Mouse (Mus musculus) heart, postnatal 36 days (tissue): Measurements from ENCODE around the gene Csmd2. TPM values are rescaled to one million over a fixed set of nuclear protein-coding genes. Genes with fewer than 3 reads are reported as not detected.

Source experiments
- DNase-seq, 2 experiments: peaks; one replicate each; pipeline ENCODE4 v3.0.0; 2021 to 2022
- intact Hi-C: fragments of 180-260 bp; cut with DNase I; formaldehyde crosslinking; loops from one replicate; pipeline ENCODE4 v1.15.1; 2025
- total RNA-seq, 2 experiments: library from RNA; stranded (reverse); gene quantifications; 2 replicates each; pipeline ENCODE4 v1.2.3; 2021

Gene Csmd2
- total RNA-seq, 2 experiments from 2014 or later, result 0.08 TPM; not detected in 1

DNA sequence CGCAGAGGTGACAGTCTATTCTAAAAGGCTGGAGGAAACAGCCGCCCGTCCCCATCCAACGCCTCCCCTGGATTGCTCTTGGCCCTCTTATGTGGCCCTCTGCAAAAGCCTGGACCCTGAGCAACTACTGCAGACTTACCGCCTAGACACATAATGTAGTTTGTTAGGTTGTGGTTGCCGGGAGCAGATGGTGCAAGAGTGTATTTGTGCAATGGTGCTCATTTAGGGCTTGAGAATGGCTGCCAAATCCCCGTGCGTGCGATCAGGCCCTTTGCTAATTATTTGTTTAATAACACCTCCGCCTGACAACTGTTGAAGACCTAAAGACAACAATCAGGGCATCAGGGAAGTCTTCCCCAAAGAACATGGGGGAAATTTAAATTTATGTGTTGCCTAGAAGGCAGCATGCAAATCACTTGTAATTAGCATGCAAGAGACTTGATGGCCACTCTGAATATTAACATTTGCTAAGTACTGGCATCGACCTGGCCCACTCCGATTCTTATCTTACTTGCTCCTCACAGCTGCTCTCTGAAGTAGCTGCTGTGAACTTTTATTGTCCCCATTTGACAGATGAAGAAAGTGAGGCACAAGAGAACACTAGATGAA is 147.5 kb downstream of the Csmd2 start:
- intact Hi-C loops, result no loop called here
- no peak for DNase-seq

DNA sequence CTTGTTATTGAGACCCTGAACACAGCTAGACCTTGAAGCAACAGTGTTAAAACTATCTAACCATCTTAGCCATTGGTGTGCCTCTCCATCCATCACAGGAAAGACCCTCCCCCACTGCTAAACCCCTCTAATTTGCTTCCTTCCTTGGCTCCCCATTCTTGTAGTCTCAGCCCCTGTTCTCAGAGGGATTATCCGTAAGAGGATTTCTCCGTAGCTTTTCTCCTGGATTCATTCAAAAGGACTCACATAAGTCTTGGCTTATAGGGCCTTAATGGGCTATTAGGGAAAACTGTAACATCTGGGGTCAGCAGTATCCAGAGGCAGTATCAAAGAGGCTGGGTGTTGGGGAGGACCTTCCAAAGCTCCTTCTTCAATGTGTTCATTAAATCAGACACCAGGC is 152.3 kb downstream of the Csmd2 start:
- intact Hi-C loops, result no loop called here
- DNase-seq, result no peak

DNA sequence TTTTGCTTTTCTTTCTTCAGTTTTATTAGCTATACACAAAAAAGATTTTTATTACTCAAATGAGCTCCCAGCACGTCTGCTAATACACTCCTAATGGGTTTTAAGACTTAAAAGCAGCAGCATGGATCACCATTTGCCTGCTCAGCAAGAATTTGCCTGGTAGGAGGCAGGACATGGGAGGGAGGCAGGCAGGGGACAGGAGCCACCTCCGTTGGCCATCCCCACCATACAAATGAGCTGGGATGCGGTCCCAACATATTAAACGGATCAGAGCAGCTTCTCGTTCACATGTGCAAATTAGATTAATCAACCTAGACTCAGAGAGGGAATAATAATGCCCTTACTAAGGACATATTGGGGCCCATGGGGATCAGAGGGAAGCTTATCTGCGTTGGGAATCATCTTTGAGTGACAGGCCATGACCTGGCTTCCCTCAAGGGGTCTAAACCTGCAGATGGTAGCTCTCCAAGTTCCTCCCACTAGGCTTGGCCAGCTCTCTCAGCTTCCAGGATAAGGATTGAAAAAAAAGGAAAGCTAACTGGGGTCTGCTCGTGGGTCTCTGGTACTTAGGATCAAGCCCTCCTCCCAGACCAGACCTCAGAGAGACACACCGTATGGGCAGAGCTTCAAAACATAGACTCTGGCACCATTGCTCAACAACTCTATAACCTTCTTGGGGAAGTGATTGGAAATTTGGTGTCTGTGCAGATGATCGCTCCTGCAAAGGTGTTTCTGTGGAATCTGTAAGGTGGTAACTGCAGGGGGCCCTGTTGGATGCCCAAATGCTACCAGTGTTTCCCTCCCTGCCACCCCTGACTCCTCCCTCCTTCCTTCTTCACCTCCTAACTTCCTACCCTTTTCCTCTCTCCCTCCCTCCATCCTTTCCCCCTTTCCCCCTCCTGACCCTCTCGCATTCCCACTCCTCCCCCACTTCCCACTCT is 153.8 kb downstream of the Csmd2 start:
- no peak for DNase-seq
- intact Hi-C loops, result no loop called here

DNA sequence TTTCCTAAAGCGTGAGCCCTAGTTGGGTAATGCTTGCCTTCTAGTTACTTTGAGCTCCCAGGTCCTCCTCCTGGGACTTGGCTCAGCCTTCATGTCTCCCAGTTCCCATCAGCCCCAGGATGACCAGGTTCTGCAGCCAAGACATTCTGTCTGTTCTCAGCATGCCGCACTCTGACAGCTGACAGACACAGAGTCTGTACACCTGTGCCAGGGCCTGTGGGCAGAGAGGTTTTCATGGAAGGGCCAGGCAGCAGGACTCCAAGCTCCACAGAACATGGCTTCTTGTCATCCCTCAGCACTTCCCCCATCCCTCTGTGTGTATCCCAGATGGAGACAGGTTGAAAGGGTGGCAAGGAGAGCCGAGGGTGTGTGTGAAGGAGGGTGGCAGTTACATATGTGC is 154.6 kb downstream of the Csmd2 start:
- no peak for DNase-seq
- intact Hi-C loops, result no loop called here

DNA sequence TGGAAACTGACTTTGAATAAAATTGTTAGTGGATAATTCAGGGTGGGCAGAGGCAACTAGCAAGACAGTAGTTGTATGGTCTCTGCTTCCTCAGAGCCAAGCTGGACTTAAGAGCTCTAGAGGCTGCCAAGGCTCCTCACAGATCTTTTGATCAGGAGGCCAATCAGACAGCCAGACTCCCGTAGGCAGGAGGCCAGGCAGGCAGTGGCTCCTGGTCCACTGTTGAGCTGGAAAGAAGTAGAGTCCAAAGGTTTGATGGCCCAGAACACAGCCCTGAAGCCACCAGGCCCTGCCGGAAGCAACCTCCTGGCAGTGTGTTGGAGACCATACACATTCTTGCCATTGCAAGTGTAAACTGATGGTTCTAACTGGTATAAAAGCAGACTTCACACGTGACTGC is 155.5 kb downstream of the Csmd2 start:
- DNase-seq, result no peak
- intact Hi-C loops, result no loop called here

DNA sequence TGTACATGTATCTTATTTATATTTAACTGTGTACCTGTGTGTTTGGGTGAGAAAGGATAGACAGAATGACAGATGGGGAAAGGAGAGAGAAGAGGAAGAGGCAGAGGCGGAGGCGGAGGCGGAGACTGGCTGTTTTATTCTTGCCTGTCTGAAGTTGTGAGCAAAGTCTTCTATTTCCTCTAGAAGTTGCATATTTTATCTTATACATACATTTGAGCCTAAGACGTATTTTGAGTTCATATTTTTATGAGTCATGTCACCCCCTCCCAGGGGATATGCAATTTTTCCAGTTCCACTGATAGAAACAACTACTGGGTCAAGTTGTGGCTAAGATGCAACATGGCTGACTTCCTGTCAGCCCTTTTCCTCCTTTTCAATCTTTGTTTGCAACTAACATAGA is 161.9 kb downstream of the Csmd2 start:
- intact Hi-C loops, result no loop called here

DNA sequence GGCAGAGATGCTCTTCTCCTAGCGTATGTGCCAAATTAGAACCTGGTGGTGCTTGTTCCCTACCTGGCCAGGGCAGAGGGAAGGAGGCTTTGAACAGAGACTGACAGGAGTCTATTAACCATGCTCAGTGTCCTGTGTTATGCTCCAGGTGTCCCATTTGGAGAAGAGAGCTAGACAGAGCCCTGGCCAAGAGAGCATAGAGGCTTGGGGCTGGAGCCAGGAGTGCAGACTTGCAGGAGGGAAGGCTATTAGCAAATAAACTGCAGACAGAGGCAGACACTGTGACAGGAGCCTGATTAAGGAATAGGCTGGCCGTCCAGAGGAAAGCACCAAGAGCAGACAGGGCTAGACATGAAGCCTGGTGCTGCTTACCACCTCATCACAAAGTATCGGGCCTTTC is 164.4 kb downstream of the Csmd2 start:
- no peak for DNase-seq
- intact Hi-C loops, result no loop called here

More for the DNA sequence above, 161.9 kb downstream of the Csmd2 start:
- DNase-seq, result no peak

DNA sequence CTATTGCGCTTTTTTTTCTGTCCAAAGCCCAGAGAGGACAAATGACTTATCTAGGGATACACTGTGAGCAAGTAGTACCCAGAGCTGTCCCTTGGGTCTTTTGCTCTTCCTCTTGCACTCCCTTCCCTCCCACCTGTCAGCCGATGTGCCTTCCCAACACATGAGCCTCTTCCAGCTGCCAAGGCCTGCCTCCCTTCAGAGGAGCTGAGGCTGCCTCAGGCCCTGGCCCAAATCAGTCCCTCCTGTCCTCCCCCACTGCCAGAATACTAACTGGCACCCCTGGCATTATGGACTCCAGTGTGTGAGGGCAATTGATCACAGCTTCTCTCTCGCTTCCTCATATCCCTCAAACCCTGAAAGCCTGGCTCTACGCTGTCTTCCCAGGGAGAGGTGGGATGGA is 165.5 kb downstream of the Csmd2 start:
- DNase-seq, result no peak
- intact Hi-C loops, result no loop called here

DNA sequence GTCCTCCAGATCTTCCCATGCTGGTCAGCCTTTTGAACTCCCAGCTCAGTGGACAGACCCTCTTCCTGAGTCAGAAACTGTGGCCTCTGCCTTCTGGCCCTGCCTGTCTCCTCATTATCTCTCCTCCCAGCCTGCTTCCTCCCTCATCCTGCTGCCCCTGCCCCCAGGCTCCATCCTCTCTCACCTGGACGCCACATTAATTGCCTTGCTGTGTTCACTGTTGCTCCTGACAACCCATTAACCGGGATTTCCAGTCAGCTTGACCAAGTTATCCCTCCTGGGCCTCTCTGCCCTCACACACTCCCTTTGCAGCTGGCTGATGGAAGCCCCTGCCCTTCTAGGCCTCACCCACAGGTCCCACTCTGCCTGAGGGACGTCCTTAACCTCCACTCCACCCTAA is 167.6 kb downstream of the Csmd2 start:
- intact Hi-C loops, result no loop called here
- no peak for DNase-seq

DNA sequence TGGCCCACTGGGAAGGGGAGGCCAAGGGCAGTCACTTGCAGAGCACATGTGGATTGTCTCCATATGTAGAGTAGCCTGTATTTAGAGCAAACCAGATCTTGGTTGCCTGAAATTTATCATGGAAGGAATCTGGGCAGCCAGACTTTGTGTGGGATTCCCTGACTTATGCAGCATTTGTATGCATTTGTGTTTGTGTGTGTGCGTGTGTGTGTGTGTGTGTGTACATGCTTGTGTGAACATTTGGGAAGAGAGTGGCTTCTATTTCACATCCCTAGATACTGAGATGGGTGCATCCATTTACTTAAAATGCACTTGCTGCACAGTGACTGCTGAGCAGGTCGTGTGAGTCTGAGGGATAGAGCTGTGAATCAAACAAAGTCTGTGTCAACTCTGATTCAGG is 173.0 kb downstream of the Csmd2 start:
- DNase-seq, result no peak
- intact Hi-C loops, result no loop called here

DNA sequence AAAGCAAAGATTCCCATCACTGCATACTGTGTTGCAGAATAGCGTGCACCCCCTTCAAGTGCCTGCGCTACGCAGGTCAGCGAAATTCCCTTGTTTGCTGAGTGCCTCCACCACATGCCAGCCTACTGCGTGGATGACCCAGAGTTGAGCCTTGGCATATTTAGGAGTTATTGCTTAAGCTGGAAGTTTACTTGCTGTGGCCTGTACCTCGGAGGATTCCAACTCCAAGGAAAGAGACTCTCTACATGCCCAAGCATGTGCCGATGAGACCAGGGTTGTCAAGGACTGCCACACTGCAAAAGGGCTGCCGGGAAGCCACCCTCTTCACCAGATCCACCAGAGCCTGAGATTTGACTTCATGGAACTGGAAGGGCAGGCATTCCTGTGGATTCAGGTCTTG is 182.5 kb downstream of the Csmd2 start:
- intact Hi-C loops, result no loop called here
- DNase-seq, result no peak

DNA sequence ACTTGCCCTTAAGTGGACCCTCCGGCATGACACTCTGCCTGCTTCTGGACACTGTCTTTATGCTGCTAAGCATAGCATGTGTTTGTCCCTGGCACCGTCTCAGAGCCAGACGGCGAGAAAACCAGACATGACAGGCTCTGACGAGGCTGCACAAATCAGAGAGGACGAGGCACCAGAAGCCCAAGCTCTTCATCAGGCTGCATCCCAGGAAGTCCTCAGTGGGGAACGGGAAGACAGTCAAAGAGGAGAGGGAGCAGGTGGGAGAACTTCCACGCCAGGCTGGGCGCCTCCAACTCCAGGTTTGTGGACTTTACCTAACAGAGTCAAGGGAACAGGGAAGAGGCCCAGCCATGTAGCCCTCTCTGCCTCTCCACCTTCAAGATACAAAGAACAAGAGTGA is 183.6 kb downstream of the Csmd2 start:
- DNase-seq, result no peak
- intact Hi-C loops, result no loop called here

DNA sequence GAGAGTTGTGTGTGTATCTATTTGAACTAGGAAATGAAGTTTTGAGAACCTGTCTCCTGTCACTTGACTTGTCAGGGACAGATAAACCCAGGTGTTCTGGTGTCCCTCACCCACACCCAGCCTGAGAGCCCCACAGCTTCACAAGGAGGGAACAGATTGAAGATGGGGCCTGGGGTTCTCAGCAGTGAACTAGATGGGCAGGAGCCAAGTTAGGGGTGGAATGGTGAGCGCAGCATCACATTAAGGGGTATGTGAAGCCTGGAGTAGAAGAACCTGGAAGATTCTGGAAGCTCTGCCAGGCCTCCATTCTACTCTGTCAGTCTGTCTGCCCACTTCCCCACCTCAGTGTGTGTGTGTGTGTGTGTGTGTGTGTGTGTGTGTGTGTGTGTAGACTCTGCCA is 184.0 kb downstream of the Csmd2 start:
- intact Hi-C loops, result no loop called here
- no peak for DNase-seq

DNA sequence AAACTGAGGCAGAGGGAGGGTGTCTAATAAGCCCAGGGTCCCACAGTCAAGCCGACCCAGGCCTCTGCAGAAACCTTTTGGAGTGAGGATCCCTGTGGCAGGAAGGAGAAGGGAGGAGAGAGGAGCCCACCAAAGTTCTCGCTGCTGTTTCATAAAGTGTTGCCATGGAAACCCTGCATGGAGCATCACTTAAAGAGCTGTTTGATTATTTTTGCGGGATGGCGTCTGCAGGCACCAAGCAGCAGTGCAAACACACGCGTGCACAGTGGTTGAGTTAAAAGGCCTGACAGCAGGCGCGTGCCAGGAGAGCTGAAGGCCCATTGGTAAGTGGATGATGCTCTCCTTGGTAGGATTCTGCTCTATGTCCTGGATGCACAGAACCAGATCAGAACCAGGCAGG is 191.3 kb downstream of the Csmd2 start:
- DNase-seq, result no peak
- intact Hi-C loops, result no loop called here

DNA sequence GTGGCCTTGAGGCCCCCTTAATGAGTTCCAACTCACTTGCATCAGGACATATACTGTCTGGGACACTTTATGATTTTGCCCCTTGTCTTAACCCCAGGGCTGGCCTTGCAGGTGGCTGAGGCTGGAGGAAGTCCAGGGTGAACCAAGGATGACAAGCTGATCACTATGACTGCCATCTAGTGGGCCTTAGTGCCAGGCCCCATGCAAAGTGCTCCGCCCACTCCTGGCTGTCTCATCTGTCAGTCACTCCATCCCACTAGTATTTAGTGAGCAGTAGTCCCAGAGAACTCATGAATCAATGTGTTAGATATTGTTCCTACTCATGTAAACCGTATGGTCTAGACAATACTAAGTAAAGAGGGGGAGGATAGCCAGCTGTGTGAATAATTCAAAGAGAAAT is 191.9 kb downstream of the Csmd2 start:
- intact Hi-C loops, result no loop called here
- no peak for DNase-seq

DNA sequence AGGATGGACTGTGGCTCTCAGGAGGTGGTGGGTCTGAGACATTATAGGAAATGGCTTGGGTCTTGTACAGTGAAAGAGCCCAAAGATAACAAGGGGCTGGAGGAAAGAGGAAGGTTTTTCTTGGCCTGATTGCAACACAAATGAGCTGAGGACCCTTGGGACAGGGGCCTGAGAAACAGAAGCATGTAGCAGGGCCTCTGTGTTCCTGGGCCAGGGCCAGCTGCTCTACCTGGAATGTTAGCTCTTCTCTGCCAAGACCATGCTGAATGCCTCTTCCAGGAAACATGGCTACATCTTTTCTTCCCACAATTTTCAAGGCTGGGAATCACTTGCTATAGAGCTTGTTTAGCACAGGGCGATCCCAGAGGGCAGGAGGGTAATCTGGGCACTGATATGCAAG is 197.1 kb downstream of the Csmd2 start:
- DNase-seq, result no peak
- intact Hi-C loops, result no loop called here

DNA sequence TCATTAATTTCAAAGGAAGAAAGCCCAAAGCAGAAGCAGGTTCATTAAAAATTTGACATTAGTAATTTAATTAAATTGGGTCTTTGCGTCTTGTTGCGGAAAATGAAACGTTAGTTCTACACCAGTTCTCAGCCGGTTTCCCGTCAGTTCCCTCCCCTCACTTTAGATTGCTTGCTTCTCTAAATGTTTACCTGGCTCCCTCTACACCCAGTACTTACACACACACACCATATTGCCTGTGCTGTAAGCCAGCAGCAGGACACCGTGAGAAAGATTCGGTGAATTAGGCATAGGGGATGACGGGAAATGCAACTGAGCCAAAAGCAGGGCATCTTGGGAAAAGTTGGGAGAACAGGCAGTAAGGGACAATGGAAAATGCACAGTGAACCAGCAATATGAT is 206.8 kb downstream of the Csmd2 start:
- intact Hi-C loops, result no loop called here
- no peak for DNase-seq

DNA sequence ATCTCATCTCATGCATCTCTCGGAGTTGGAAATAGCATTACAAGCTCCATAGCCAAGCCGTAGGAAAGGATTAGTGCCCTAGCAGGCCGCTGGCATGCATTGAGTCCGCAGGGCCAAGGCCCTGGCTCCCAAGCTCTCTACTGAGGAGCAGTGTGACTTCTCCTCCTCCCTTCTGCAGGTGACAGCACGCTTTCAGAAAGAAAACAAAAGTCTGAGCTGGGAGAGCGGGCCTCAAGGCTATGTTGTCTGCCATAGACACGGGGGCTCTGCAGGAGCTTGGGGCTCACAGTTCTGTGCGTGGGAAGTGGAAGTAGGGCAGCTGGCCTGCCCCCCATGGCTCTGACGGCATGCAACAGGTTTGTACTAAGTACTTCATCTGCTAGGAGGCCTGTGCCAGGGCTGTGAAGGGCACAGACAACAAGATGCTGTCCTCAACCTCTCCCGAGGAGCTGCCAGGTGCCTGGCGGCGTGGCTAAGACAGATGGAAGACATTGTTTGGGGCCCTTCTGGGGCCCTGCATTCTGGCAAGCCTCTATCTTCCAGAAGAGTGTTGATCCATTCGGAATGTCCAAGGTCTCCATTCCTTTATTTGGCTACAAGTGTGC is 230.4 kb downstream of the Csmd2 start:
- intact Hi-C loops, result no loop called here
- DNase-seq, result no peak

DNA sequence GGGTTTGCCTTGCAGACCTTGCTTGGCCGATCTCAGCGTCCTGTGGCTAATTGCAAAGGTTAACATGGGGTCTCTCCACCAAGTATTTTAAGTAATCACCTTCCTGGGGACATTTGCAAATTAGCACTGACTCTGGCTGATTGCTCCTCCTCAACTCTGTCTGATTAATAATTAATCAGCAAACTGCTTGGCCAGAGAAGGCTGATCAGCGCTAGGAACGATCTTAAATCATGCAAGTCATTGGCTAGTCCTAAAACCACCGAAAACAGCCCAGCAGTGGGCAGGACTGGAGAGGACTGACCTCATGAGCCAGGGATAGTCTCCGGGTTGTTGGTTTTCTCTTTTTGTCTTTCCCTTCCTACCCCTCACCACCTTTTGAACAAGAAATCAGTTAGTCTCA is 236.8 kb downstream of the Csmd2 start:
- no peak for DNase-seq
- intact Hi-C loops, result no loop called here

DNA sequence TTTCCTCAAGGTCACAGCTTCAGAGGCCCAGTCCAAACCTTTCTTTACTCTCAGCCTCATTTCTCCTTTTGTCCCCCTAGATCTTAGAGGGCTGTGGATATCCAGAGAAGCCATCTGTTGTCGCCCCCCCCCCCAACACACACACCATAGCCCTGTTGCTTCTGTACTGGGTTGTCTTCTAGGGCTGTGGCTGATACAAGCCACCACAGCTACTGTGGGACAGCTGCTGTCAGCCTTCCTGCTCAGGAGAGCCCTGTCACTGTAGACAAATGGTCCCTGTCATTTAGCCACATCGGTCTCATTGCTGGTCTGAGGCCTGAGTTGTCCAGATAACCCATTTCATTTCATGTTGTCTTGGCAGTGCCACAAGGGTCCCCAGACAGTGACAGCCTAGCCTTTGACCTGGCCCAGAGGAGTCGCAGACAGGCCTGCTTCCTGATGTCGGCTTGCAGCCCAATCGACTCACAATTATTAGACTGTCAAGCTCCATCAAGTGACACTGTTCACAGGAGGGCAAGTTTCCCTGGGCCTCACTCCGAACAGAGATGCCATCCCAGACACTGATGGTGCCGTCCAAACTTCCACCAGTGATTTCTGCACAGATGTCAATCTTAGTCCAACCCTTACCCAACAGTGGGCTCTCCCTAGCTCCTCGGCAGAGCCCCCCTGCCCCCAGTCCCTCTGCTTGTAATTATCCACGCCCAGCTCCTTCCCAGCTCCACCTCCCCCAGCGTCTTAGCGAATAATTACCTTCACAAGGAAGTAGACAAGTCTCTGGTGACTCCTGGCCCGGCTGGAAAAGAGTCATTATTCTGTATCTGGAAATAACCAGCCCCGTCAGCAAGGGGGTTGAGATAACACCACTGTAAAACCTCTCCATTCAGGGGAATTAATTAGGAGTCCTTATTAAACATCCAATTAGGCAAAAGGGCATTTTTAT is 240.0 kb downstream of the Csmd2 start:
- intact Hi-C loops, result no loop called here
- DNase-seq, result no peak

DNA sequence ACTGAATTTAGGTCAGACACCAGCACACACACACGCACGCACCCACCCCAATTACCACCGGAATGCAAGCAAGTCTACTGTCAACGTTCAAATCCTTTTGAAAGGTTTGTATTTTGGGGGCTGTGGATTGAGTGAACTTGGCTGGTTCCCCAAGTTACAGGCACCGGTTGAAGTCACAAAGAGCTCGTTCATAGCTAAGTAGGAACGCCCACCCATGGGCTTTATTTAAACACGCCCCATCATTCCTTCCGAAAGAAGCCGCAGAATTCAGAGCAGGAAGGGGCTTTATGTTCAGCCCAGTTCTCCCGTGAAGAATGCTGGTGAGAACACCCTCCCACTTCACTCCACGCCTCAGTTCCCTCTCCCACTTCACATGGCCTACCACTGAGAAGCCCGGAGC is 245.8 kb downstream of the Csmd2 start:
- DNase-seq, result no peak
- intact Hi-C loops, result no loop called here
